Mouse (Mus musculus) cerebellum, adult 9-10 months (tissue): ENCODE data around the gene Plcb2.

Source experiments
- DNase-seq: peaks from one replicate; pipeline ENCODE4 v3.0.0; 2022

Gene Plcb2

GRCm38 (mm10) chr2:118679577-118679976 is 48.7 kb downstream of the Plcb2 start:
- no peak for DNase-seq

- peak; percentile 68 for DNase-seq
Measured at GRCm38 (mm10) chr2:118677817-118678216, 50.4 kb downstream of the Plcb2 start.

GRCm38 (mm10) chr2:118676839-118677741 is 51.1 kb downstream of the Plcb2 start:
- DNase-seq = no peak

GRCm38 (mm10) chr2:118674500-118674899 is 53.7 kb downstream of the Plcb2 start:
- DNase-seq = no peak

- DNase-seq = no peak
Measured at GRCm38 (mm10) chr2:118673686-118674465, 54.4 kb downstream of the Plcb2 start.

GRCm38 (mm10) chr2:118671728-118672127 is 56.5 kb downstream of the Plcb2 start:
- DNase-seq = no peak

- no peak for DNase-seq
Measured at GRCm38 (mm10) chr2:118669785-118670184, 58.5 kb downstream of the Plcb2 start.

GRCm38 (mm10) chr2:118669245-118669644 is 59.0 kb downstream of the Plcb2 start:
- DNase-seq = no peak

- DNase-seq = no peak
Measured at GRCm38 (mm10) chr2:118667181-118667580, 61.1 kb downstream of the Plcb2 start.

GRCm38 (mm10) chr2:118665616-118666015 is 62.6 kb downstream of the Plcb2 start:
- DNase-seq = no peak

- DNase-seq = no peak
Measured at GRCm38 (mm10) chr2:118664975-118665516, 63.2 kb downstream of the Plcb2 start.

GRCm38 (mm10) chr2:118663804-118664766 is 64.2 kb downstream of the Plcb2 start:
- DNase-seq = no peak

- DNase-seq = peak; percentile 12
Measured at GRCm38 (mm10) chr2:118662902-118663803, 65.1 kb downstream of the Plcb2 start, which contains the start of gene Pak6. Pak6 (plus strand) TSS chr2:118663303.

GRCm38 (mm10) chr2:118661891-118662290 is 66.3 kb downstream of the Plcb2 start:
- DNase-seq = no peak

GRCm38 (mm10) chr2:118659998-118660452 is 68.2 kb downstream of the Plcb2 start:
- peak; percentile 37 for DNase-seq

- DNase-seq = no peak
Measured at GRCm38 (mm10) chr2:118659493-118659892, 68.7 kb downstream of the Plcb2 start.

- no peak for DNase-seq
Measured at GRCm38 (mm10) chr2:118659077-118659476, 69.2 kb downstream of the Plcb2 start.

GRCm38 (mm10) chr2:118658457-118658856 is 69.8 kb downstream of the Plcb2 start:
- DNase-seq = no peak
